Mouse (Mus musculus) CH12.LX (cell line): Measurements from ENCODE around the gene Cysrt1. TPM values are rescaled to one million over a fixed set of nuclear protein-coding genes. Genes with fewer than 3 reads are reported as not detected.

Experiments
- DNase-seq: peaks from one replicate; pipeline ENCODE4 v3.0.0-alpha.2; 2013; ENCODE audit errors: extremely low read depth
- H3K27ac ChIP-seq: 2 replicates; pipeline ENCODE4 v1.5.1; 2012; ENCODE audit warnings: low read depth, mild to moderate bottlenecking, control low read depth, moderate library complexity; ENCODE audit not compliant: insufficient read depth
- H3K27me3 ChIP-seq: replicated peaks from 2 replicates; pipeline ENCODE3; 2012; ENCODE audit warnings: inconsistent platforms
- H3K36me3 ChIP-seq, 2 experiments: replicated peaks in 1 of 2; 2 replicates each; pipeline versions ENCODE3 to v1.6.1; 2012; ENCODE audit warnings: inconsistent platforms in 1 of 2, low read length in 1 of 2, mild to moderate bottlenecking in 1 of 2, mixed read lengths in 1 of 2, moderate library complexity in 1 of 2; ENCODE audit not compliant: control insufficient read depth in 1 of 2, insufficient read depth in 1 of 2
- H3K4me1 ChIP-seq, 2 experiments: 2 replicates each; pipeline ENCODE4 v1.6.1; 2012; ENCODE audit warnings: inconsistent platforms in 1 of 2, moderate library complexity in 1 of 2; ENCODE audit not compliant: insufficient read depth in 2 of 2, control insufficient read depth in 1 of 2
- H3K4me2 ChIP-seq: 2 replicates; pipeline ENCODE4 v1.6.1; 2012; ENCODE audit warnings: low read depth, mild to moderate bottlenecking, control low read depth; ENCODE audit not compliant: poor library complexity, insufficient read depth, severe bottlenecking
- H3K4me3 ChIP-seq, 3 experiments: fragments of 150-350 bp in 1 of 3; sonication (generic) in 1 of 3; replicated peaks in 1 of 3; 2 replicates each; pipeline versions ENCODE3 to v1.5.1; 2011 to 2012; ENCODE audit warnings: low read depth in 2 of 3, low read length in 2 of 3, mild to moderate bottlenecking in 2 of 3, moderate library complexity in 2 of 3, control low read depth in 1 of 3, improper control_type of control experiment in 1 of 3, inconsistent platforms in 1 of 3, mixed read lengths in 1 of 3; ENCODE audit not compliant: poor library complexity in 1 of 3
- H3K79me2 ChIP-seq: replicated peaks from 2 replicates; pipeline ENCODE4 v1.6.1; 2012; ENCODE audit warnings: mild to moderate bottlenecking, moderate library complexity; ENCODE audit not compliant: control insufficient read depth, poor library complexity, insufficient read depth, severe bottlenecking; ENCODE audit errors: extremely low read depth
- H3K9ac ChIP-seq: 2 replicates; pipeline ENCODE4 v1.6.1; 2012; ENCODE audit warnings: low read depth, mild to moderate bottlenecking, control low read depth, moderate library complexity; ENCODE audit not compliant: insufficient read depth
- H3K9me3 ChIP-seq: replicated peaks from 2 replicates; pipeline ENCODE3; 2012; ENCODE audit warnings: low read length, inconsistent platforms, mixed read lengths
- BHLHE40 ChIP-seq: IDR thresholded peaks from 2 replicates; pipeline ENCODE4 v1.6.1; 2011; ENCODE audit warnings: mild to moderate bottlenecking, low read depth, low read length, improper control_type of control experiment
- ELF1 ChIP-seq: IDR thresholded peaks from 2 replicates; pipeline ENCODE4 v1.6.1; 2014; ENCODE audit warnings: low read depth, mild to moderate bottlenecking, inconsistent platforms, low read length, improper control_type of control experiment
- EP300 ChIP-seq: IDR thresholded peaks from 2 replicates; pipeline ENCODE4 v1.6.1; 2011; ENCODE audit warnings: low read length, improper control_type of control experiment
- ETS1 ChIP-seq: conservative IDR thresholded peaks from 2 replicates; pipeline ENCODE4 v1.6.1; 2012; ENCODE audit warnings: low read depth, mild to moderate bottlenecking, inconsistent platforms, low read length, improper control_type of control experiment, moderate library complexity
- HCFC1 ChIP-seq: IDR thresholded peaks from 2 replicates; pipeline ENCODE4 v1.6.1; 2012; ENCODE audit warnings: low read depth, mild to moderate bottlenecking, inconsistent platforms, low read length, improper control_type of control experiment
- JUN ChIP-seq: IDR thresholded peaks from 2 replicates; pipeline ENCODE4 v1.6.1; 2011; ENCODE audit warnings: low read depth, mild to moderate bottlenecking, low read length, improper control_type of control experiment, moderate library complexity; ENCODE audit not compliant: insufficient read depth
- JUND ChIP-seq: conservative IDR thresholded peaks from 2 replicates; pipeline ENCODE4 v1.6.1; 2011; ENCODE audit warnings: low read depth, low read length, improper control_type of control experiment
- MAFK ChIP-seq: IDR thresholded peaks from 2 replicates; pipeline ENCODE4 v1.6.1; 2011; ENCODE audit warnings: low read length, improper control_type of control experiment; ENCODE audit not compliant: insufficient replicate concordance
- MAZ ChIP-seq: IDR thresholded peaks from 2 replicates; pipeline ENCODE4 v1.6.1; 2012; ENCODE audit warnings: low read depth, mild to moderate bottlenecking, inconsistent platforms, low read length, improper control_type of control experiment, moderate library complexity
- NELFE ChIP-seq: IDR thresholded peaks from 2 replicates; pipeline ENCODE4 v1.6.1; 2011; ENCODE audit warnings: low read depth, low read length, improper control_type of control experiment
- NRF1 ChIP-seq: IDR thresholded peaks from 2 replicates; pipeline ENCODE4 v1.6.1; 2014; ENCODE audit warnings: low read depth, mild to moderate bottlenecking, inconsistent platforms, low read length, improper control_type of control experiment, moderate library complexity
- POLR2A ChIP-seq: IDR thresholded peaks from 2 replicates; pipeline ENCODE4 v1.6.1; 2011; ENCODE audit warnings: low read depth, mild to moderate bottlenecking, improper control_type of control experiment, low read length
- RAD21 ChIP-seq: IDR thresholded peaks from 2 replicates; pipeline ENCODE4 v1.6.1; 2011; ENCODE audit warnings: low read depth, mild to moderate bottlenecking, low read length, improper control_type of control experiment, moderate library complexity
- SMC3 ChIP-seq: IDR thresholded peaks from 2 replicates; pipeline ENCODE4 v1.6.1; 2011; ENCODE audit warnings: low read depth, low read length, improper control_type of control experiment
- TCF12 ChIP-seq: IDR thresholded peaks from 2 replicates; pipeline ENCODE4 v1.6.1; 2014; ENCODE audit warnings: low read depth, mild to moderate bottlenecking, inconsistent platforms, low read length, improper control_type of control experiment
- UBTF ChIP-seq: IDR thresholded peaks from 2 replicates; pipeline ENCODE4 v1.6.1; 2012; ENCODE audit warnings: low read depth, mild to moderate bottlenecking, inconsistent platforms, low read length, improper control_type of control experiment, moderate library complexity
- USF1 ChIP-seq: IDR thresholded peaks from 2 replicates; pipeline ENCODE4 v1.6.1; 2014; ENCODE audit warnings: low read depth, mild to moderate bottlenecking, inconsistent platforms, low read length, improper control_type of control experiment
- USF2 ChIP-seq: conservative IDR thresholded peaks from 2 replicates; pipeline ENCODE4 v1.6.1; 2011; ENCODE audit warnings: low read depth, low read length, improper control_type of control experiment
- ZC3H11A ChIP-seq: IDR thresholded peaks from 2 replicates; pipeline ENCODE4 v1.6.1; 2012; ENCODE audit warnings: low read depth, mild to moderate bottlenecking, inconsistent platforms, low read length, improper control_type of control experiment
- ZKSCAN1 ChIP-seq: IDR thresholded peaks from 2 replicates; pipeline ENCODE4 v1.6.1; 2012; ENCODE audit warnings: low read depth, inconsistent platforms, low read length, improper control_type of control experiment, borderline replicate concordance
- ZMIZ1 ChIP-seq: IDR thresholded peaks from 2 replicates; pipeline ENCODE4 v1.6.1; 2012; ENCODE audit warnings: low read depth, mild to moderate bottlenecking, inconsistent platforms, low read length, improper control_type of control experiment
- dilution Hi-C: fragments of 300-500 bp; cut with MboI; formaldehyde crosslinking; loops from 2 replicates; pipeline ENCODE4 v1.14.3; 2020; ENCODE audit warnings: low sequenced_read_pairs; ENCODE audit not compliant: extremely low pct_unique_long_range_greater_than_20kb, extremely low pct_ligation_motif_present
- in situ Hi-C: fragments of 300-500 bp; cut with MboI; formaldehyde crosslinking; loops from 3 replicates; pipeline ENCODE4 v1.14.3; 2019; ENCODE audit warnings: low sequenced_read_pairs, low pct_ligation_motif_present, low pct_unique_long_range_greater_than_20kb, mixed read lengths
- polyA plus RNA-seq: library from polyadenylated mRNA; unstranded; fragments of >175 nt; gene quantifications from 2 replicates; pipeline ENCODE4 v1.2.1, GENCODE M21; 2012; ENCODE audit warnings: low read depth; ENCODE audit not compliant: insufficient read length
- total RNA-seq, 2 experiments: library from RNA; depleted of rRNA; stranded (reverse); fragments of 300-350 nt in 1 of 2; fragments of >200 nt in 1 of 2; gene quantifications; 2 replicates each; pipeline ENCODE4 v1.2.3; 2012 to 2014

Cysrt1 gene
- total and polyA plus RNA-seq, 3 experiments: not detected

DNA sequence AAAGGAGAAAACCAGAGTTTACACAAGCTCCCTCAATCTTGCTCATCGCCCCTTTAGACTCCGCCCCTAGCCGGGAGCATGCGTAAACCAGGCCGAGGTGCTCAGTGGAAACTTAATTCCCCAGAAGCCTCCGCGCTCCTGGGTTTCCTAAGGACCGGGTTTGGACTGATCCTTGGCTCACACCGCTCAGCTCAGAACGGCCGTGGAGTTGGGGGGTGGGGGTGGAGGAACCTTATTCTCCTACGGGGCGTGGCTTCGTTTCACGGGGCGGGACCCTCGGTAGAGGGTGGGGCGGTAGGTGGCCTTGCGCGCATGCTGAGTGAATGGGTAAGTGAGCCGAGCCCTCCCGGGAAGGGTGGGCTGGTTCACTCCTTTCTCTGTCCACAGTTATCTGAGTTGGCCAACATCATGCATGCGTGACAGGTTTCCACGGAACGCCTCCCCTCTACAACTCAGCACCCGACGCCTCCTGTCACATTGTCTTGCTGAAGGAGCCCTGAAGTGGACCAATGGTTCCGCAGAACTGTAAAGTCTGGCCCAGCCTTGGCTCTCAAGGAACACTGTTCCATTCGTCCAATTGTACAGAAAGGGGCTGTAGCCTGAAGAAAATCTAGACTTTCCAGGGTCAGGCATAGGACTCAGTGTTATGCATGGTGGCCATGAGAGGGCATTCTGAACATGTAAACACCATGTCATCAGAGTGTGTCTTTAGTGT is 1.4 kb downstream of the Cysrt1 start:
- Histone ChIP-seq H3K27ac (no peak overlapping the region), H3K9me3 (no peaks in the 10 kb centered on the region), H3K4me2 (peak overlapping the region; percentile 89), H3K27me3 (peaks cover 50% of the 10 kb centered on the region), H3K79me2 (no peaks in the 10 kb centered on the region), H3K4me1 (peaks cover 12 to 16% of the 10 kb centered on the region in 2 experiments), H3K36me3 (peaks cover 11 to 25% of the 10 kb centered on the region in 2 experiments), H3K4me3 (peak overlapping the region; percentile 29 to 49 (median 44)), H3K9ac (peak overlapping the region; percentile 3; the same call in 1 of the 2 replicates)
- peak; percentile 74 for DNase-seq
- in situ Hi-C loops: no loop called here
- TF ChIP-seq USF2 (no peak), POLR2A (peak; percentile 73), NRF1 (peak; percentile 84), ETS1 (no peak), UBTF (no peak), USF1 (no peak), SMC3 (no peak), MAZ (no peak), TCF12 (0 out of 2 replicates have a peak, but pooled peaks have one; percentile 41), JUND (no peak), MAFK (no peak), ZC3H11A (no peak), ZMIZ1 (no peak), RAD21 (no peak), EP300 (no peak), ELF1 (no peak), NELFE (0 out of 2 replicates have a peak, but pooled peaks have one; percentile 48), HCFC1 (no peak; the same call in 1 of the 2 replicates)
- dilution Hi-C loops: no loop called here

DNA sequence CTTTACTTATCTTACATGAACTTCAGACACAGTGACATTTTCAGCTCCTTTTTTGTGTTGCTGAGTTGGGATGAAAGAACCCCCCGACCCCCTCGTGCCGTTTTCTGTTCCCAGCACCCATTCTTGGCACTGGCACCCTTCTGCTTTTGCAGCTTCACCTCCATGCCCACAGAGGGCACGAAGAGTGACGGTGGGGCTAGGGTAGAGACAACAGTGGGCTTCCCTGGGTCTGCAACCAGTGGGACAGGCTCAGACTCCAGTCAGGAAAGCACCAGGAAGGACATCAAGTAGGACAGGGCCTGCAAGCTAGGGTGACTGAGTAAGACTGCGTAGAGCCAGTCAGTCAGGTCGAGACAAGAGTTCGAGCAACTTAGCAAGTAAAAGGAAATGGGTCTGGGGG is 1.9 kb downstream of the Cysrt1 start:
- in situ Hi-C loops: no loop called here
- H3K4me2 ChIP-seq: peak overlapping the region; percentile 89; the same call in 1 of the 2 replicates
- H3K27ac ChIP-seq: no peak overlapping the region
- no peaks in the 10 kb centered on the region for H3K9me3 ChIP-seq
- H3K4me1 ChIP-seq: peaks cover 12 to 16% of the 10 kb centered on the region in 2 experiments
- no peak for DNase-seq
- no peaks in the 10 kb centered on the region for H3K79me2 ChIP-seq
- TF ChIP-seq TCF12 (no peak), ELF1 (no peak), MAFK (no peak), EP300 (no peak), BHLHE40 (no peak), NELFE (no peak), JUN (no peak), ZKSCAN1 (no peak)
- peaks cover 5 to 19% of the 10 kb centered on the region in 2 experiments for H3K36me3 ChIP-seq
- H3K9ac ChIP-seq: 0 out of 2 replicates have a peak overlapping the region, but pooled peaks have one; percentile 3
- dilution Hi-C loops: no loop called here
- H3K4me3 ChIP-seq: peak overlapping the region in 2 of 3 experiments; percentile 13 to 49
- H3K27me3 ChIP-seq: peaks cover 56% of the 10 kb centered on the region
